Comparison of ENCODE assay signal across 7 mouse cellular contexts in genomic region chr12:16185431-16185923, GRCm38 (mm10).
DNase-seq lines count a peak whose midpoint lies in the region; ATAC-seq and TF ChIP-seq lines count a peak whose summit lies in the region.

No protein-coding gene starts in this region.

- no peaks in the 10 kb centered on the region for H3K9me3 ChIP-seq in MEL (replicated peaks; ENCODE audit: insufficient read depth, low read length)
- H3K9me3 ChIP-seq in liver, postnatal 0 days (ENCODE audit: low read length) = no peaks in the 10 kb centered on the region

- peak; percentile 94 to 97 for TF ChIP-seq EP300 in MEL (IDR thresholded peaks at IDR 0.05; ENCODE audit: low read depth in 1 of 2, low read length in 2 of 2)
- peak; percentile 54; the same call in 1 of the 2 replicates for TF ChIP-seq EP300 in liver, postnatal 0 days (IDR thresholded peaks at IDR 0.05; ENCODE audit: low read depth)

- no peak for TF ChIP-seq CTCF in MEL (IDR thresholded peaks at IDR 0.05 in 2 of 3, conservative IDR thresholded peaks at IDR 0.05 in 1 of 3; ENCODE audit: control insufficient read depth in 1 of 3, insufficient read depth in 1 of 3, low read depth in 2 of 3, low read length in 3 of 3, poor library complexity in 1 of 3, severe bottlenecking in 1 of 3)
- TF ChIP-seq CTCF in liver, postnatal 0 days (IDR thresholded peaks at IDR 0.05; ENCODE audit: low read depth) = no peak

- peak; percentile 96 for DNase-seq in MEL (ENCODE audit: low read depth, low spot score)
- DNase-seq in heart, postnatal 14 days = peak; percentile 57 to 70
- DNase-seq in liver, postnatal 0 days = peak; percentile 42
- peak; percentile 68 for DNase-seq in splenic B cell, adult 2 months (ENCODE audit: low read depth, low spot score)
- no peak for DNase-seq in left cerebral cortex, adult 11 months (ENCODE audit: low spot score)
- DNase-seq in cerebellum, adult 9-11 months = no peak

- WGBS in liver, postnatal 0 days (ENCODE audit: insufficient replicate concordance) = 14% methylated on average over 14 of the region's 14 CpGs

- H3K27ac ChIP-seq in MEL (ENCODE audit: control insufficient read depth, low read depth, low read length) = peak overlapping the region; percentile 98
- H3K27ac ChIP-seq in liver, postnatal 0 days (ENCODE audit: low read depth) = no peak overlapping the region

- no peaks in the 10 kb centered on the region; the same call in 1 of the 2 replicates for H3K79me2 ChIP-seq in MEL (ENCODE audit: control insufficient read depth, insufficient read depth, low read length, poor library complexity)

- peak overlapping the region; percentile 55 to 65 for H3K4me3 ChIP-seq in MEL (ENCODE audit: control insufficient read depth in 1 of 2, insufficient read depth in 1 of 2, low read depth in 2 of 2, low read length in 2 of 2)
- H3K4me3 ChIP-seq in liver, postnatal 0 days (ENCODE audit: low read depth, low read length) = no peak overlapping the region

- peaks cover 20 to 24% of the 10 kb centered on the region in 2 experiments for H3K4me1 ChIP-seq in MEL (ENCODE audit: control insufficient read depth in 1 of 2, insufficient read depth in 2 of 2, low read length in 2 of 2)
- peaks cover 3% of the 10 kb centered on the region; the same call in 1 of the 2 replicates for H3K4me1 ChIP-seq in liver, postnatal 0 days (ENCODE audit: insufficient read depth)

- H3K36me3 ChIP-seq in MEL (ENCODE audit: control insufficient read depth in 1 of 2, insufficient read depth in 2 of 2, low read length in 2 of 2) = peaks cover 0 to 21% of the 10 kb centered on the region in 2 experiments; a peak in 2 of 4 replicates
- H3K36me3 ChIP-seq in liver, postnatal 0 days (replicated peaks; ENCODE audit: insufficient read depth, low read length) = no peaks in the 10 kb centered on the region
- H3K36me3 ChIP-seq in splenic B cell, adult 2 months (ENCODE audit: control insufficient read depth, insufficient read depth, low read length, poor library complexity, severe bottlenecking) = no peaks in the 10 kb centered on the region

- intact Hi-C loops in heart, postnatal 14 days (cut with DNase I) = loop anchor here (1.0 kb wide), 1 partner anchor 37 kb away; no protein-coding TSS in a partner anchor

- peak; percentile 42 to 78; a peak in 2 of 4 replicates for TF ChIP-seq POLR2A in MEL (IDR thresholded peaks at IDR 0.05; ENCODE audit: control insufficient read depth in 1 of 2, insufficient read depth in 1 of 2, low read depth in 1 of 2, low read length in 2 of 2, poor library complexity in 1 of 2)

- H3K9ac ChIP-seq in MEL (ENCODE audit: control insufficient read depth, low read depth, low read length, poor library complexity, severe bottlenecking) = peak overlapping the region; percentile 85
- H3K9ac ChIP-seq in liver, postnatal 0 days (replicated peaks) = no peak overlapping the region

- H3K4me2 ChIP-seq in liver, postnatal 0 days (ENCODE audit: low read depth, low read length) = peak overlapping the region; percentile 52

- peak; percentile 96 for ATAC-seq in common myeloid progenitor, adult 5-6 weeks (replicated peaks; ENCODE audit: low read depth, poor library complexity, severe bottlenecking)
- ATAC-seq in liver, postnatal 0 days = peak; percentile 48; the same call in 1 of the 2 replicates

- H3K27me3 ChIP-seq in MEL (ENCODE audit: control insufficient read depth in 1 of 2, insufficient read depth in 2 of 2, low read length in 2 of 2) = no peaks in the 10 kb centered on the region
- no peaks in the 10 kb centered on the region for H3K27me3 ChIP-seq in liver, postnatal 0 days (ENCODE audit: insufficient read depth, low read length)
- no peaks in the 10 kb centered on the region for H3K27me3 ChIP-seq in splenic B cell, adult 2 months (ENCODE audit: control insufficient read depth, insufficient read depth, low read length, poor library complexity, severe bottlenecking)

- no peak for TF ChIP-seq RAD21 in MEL (IDR thresholded peaks at IDR 0.05; ENCODE audit: low read depth, low read length)

TF ChIP-seq in MEL, 35 proteins besides CTCF, POLR2A, EP300 and RAD21:
- peak; percentile 95 for TF ChIP-seq MXI1 (IDR thresholded peaks at IDR 0.05; ENCODE audit: low read depth, low read length)
- peak; percentile 85 for TF ChIP-seq MYC (IDR thresholded peaks at IDR 0.05; ENCODE audit: low read depth, low read length)
- TF ChIP-seq SMC3 (IDR thresholded peaks at IDR 0.05; ENCODE audit: low read depth, low read length) = no peak
- TF ChIP-seq ZKSCAN1 (IDR thresholded peaks at IDR 0.05; ENCODE audit: low read depth, low read length) = no peak
- peak; percentile 51 for TF ChIP-seq HCFC1 (IDR thresholded peaks at IDR 0.05; ENCODE audit: low read depth, low read length)
- TF ChIP-seq POLR2AphosphoS5 (IDR thresholded peaks at IDR 0.05; ENCODE audit: borderline replicate concordance, low read depth, low read length) = no peak; the same call in 1 of the 2 replicates
- TF ChIP-seq RCOR1 (IDR thresholded peaks at IDR 0.05; ENCODE audit: low read depth, low read length) = peak; percentile 55; the same call in 1 of the 2 replicates
- peak; percentile 73; the same call in 1 of the 2 replicates for TF ChIP-seq POLR2AphosphoS2 (IDR thresholded peaks at IDR 0.05; ENCODE audit: low read length)
- TF ChIP-seq JUND (IDR thresholded peaks at IDR 0.05; ENCODE audit: low read depth, low read length) = 0 out of 2 replicates have a peak, but pooled peaks have one; percentile 50
- no peak for TF ChIP-seq USF2 (IDR thresholded peaks at IDR 0.05; ENCODE audit: borderline replicate concordance in 1 of 2, insufficient read depth in 1 of 2, low read depth in 1 of 2, low read length in 2 of 2)
- TF ChIP-seq BHLHE40 (IDR thresholded peaks at IDR 0.05; ENCODE audit: borderline replicate concordance, low read depth, low read length) = peak; percentile 59; the same call in 1 of the 2 replicates
- peak; percentile 87 for TF ChIP-seq ZMIZ1 (IDR thresholded peaks at IDR 0.05; ENCODE audit: low read depth, low read length)
- peak; percentile 84 for TF ChIP-seq MAX (IDR thresholded peaks at IDR 0.05; ENCODE audit: low read length)
- TF ChIP-seq ZNF384 (IDR thresholded peaks at IDR 0.05; ENCODE audit: low read depth, low read length) = no peak
- no peak for TF ChIP-seq GABPA (IDR thresholded peaks at IDR 0.05; ENCODE audit: low read depth, low read length)
- TF ChIP-seq CHD2 (IDR thresholded peaks at IDR 0.05; ENCODE audit: low read length) = no peak
- TF ChIP-seq TAL1 (IDR thresholded peaks at IDR 0.05; ENCODE audit: low read length) = peak; percentile 87
- peak; percentile 64; the same call in 1 of the 2 replicates for TF ChIP-seq ELF1 (IDR thresholded peaks at IDR 0.05; ENCODE audit: low read depth, low read length)
- peak; percentile 95 for TF ChIP-seq ETS1 (IDR thresholded peaks at IDR 0.05; ENCODE audit: low read depth, low read length)
- peak; percentile 92 for TF ChIP-seq TCF12 (IDR thresholded peaks at IDR 0.05; ENCODE audit: low read depth, low read length)
- TF ChIP-seq USF1 (IDR thresholded peaks at IDR 0.05; ENCODE audit: low read depth, low read length) = no peak
- no peak for TF ChIP-seq MEF2A (IDR thresholded peaks at IDR 0.05; ENCODE audit: extremely low read depth, insufficient replicate concordance, low read depth, low read length, poor library complexity, severe bottlenecking)
- TF ChIP-seq TBP (IDR thresholded peaks at IDR 0.05; ENCODE audit: low read depth, low read length) = peak; percentile 90
- peak; percentile 83; the same call in 1 of the 2 replicates for TF ChIP-seq MAZ (IDR thresholded peaks at IDR 0.05; ENCODE audit: low read depth, low read length)
- peak; percentile 97 for TF ChIP-seq SIN3A (IDR thresholded peaks at IDR 0.05; ENCODE audit: low read length)
- peak; percentile 59; the same call in 1 of the 2 replicates for TF ChIP-seq NELFE (IDR thresholded peaks at IDR 0.05; ENCODE audit: low read depth, low read length)
- 0 out of 2 replicates have a peak, but pooled peaks have one; percentile 82 for TF ChIP-seq UBTF (IDR thresholded peaks at IDR 0.05; ENCODE audit: borderline replicate concordance, insufficient read depth, low read depth, low read length)
- TF ChIP-seq NRF1 (IDR thresholded peaks at IDR 0.05; ENCODE audit: insufficient read depth, low read depth, low read length, poor library complexity, severe bottlenecking) = peak; percentile 59
- TF ChIP-seq GATA1 (IDR thresholded peaks at IDR 0.05; ENCODE audit: low read depth, low read length) = peak; percentile 91
- no peak for TF ChIP-seq MAFK (IDR thresholded peaks at IDR 0.05; ENCODE audit: borderline replicate concordance, low read depth, low read length)
- TF ChIP-seq MYB (IDR thresholded peaks at IDR 0.05; ENCODE audit: low read depth, low read length) = peak; percentile 84
- TF ChIP-seq E2F4 (IDR thresholded peaks at IDR 0.05; ENCODE audit: borderline replicate concordance, low read depth, low read length) = no peak
- TF ChIP-seq KAT2A (conservative IDR thresholded peaks at IDR 0.05; ENCODE audit: low read depth, low read length) = peak; percentile 42; the same call in 1 of the 2 replicates
- no peak for TF ChIP-seq ZC3H11A (IDR thresholded peaks at IDR 0.05; ENCODE audit: low read depth, low read length)
- no peak for TF ChIP-seq CHD1 (IDR thresholded peaks at IDR 0.05; ENCODE audit: low read depth, low read length)

Comparison
In these comparisons a context has a peak if more than half of its experiments do, and no peak if none do; other contexts are left out.
1. DNase-seq: peak in MEL (single experiment), heart, postnatal 14 days (2 of 2), liver, postnatal 0 days (single experiment) and splenic B cell, adult 2 months (single experiment); none in left cerebral cortex, adult 11 months (single experiment) and cerebellum, adult 9-11 months (single experiment).